Mouse (Mus musculus): ENCODE results near the gene Negr1. TPM values are rescaled to one million over a fixed set of nuclear protein-coding genes. Genes with fewer than 3 reads are reported as not detected.

The Negr1 gene
- polyA plus RNA-seq, 1 experiment = 0.02 TPM

DNA sequence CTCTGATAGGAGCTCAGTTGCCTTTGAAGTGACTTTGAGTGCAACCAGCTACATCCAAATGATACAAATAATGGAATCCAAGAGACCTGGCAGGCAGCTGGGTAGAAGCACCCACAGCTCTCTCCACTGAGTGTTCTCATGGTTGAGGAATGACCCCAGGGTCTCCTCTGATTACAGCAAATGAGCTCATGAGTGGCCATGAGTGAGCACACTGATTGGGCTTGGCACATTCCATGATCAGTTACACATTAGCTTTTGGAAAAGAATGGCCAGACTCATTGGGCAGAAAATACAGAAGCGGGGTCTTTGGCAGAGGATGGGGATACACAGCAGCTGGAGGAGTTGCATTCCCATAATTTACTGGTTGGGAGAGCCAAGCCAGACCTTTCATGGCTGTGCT lies 678.6 kb downstream of the Negr1 start:
- Histone ChIP-seq H3K4me3 (ENCODE audit: insufficient read depth, poor library complexity, severe bottlenecking) (no peak overlapping the region), H3ac (ENCODE audit: control insufficient read depth, insufficient read length, low read depth) (no peak overlapping the region), H3K36me3 (ENCODE audit: control insufficient read depth, insufficient read depth) (no peaks in the 10 kb centered on the region), H3K79me2 (ENCODE audit: control insufficient read depth, insufficient read depth) (no peaks in the 10 kb centered on the region), H3K27me3 (ENCODE audit: control insufficient read depth, insufficient read depth, insufficient read length) (no peaks in the 10 kb centered on the region), H3K79me3 (ENCODE audit: low read depth) (no peaks in the 10 kb centered on the region)
- TF ChIP-seq USF1 (IDR thresholded peaks at IDR 0.05; ENCODE audit: low read depth) (no peak), MYOD1 (IDR thresholded peaks at IDR 0.05; ENCODE audit: control insufficient read depth, insufficient read length, low read depth) (no peak), CEBPB (IDR thresholded peaks at IDR 0.05; ENCODE audit: low read depth) (no peak)

DNA sequence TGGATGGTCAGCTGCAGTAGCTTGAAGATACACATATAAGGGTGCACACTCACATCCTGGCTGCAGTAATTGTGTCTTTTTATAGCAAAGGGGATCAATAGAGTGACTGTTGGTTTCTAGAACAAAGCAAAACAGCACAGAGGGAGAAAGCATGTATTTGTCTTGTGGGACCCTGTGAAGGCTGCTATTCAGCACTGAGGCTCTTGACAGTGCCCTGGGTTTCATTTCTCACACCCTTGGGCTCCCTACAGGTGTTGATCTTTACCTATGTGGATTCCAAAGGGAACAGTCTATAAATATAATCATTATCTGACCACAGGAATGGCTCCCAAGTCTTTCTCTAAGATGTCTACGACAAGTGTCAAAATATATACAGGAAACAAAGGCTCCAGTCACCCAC lies 693.9 kb downstream of the Negr1 start:
- TF ChIP-seq CEBPB (IDR thresholded peaks at IDR 0.05; ENCODE audit: low read depth) = no peak
- TF ChIP-seq CTCF (IDR thresholded peaks at IDR 0.05; ENCODE audit: control insufficient read depth, insufficient read depth, insufficient read length) = no peak
- TF ChIP-seq USF1 (IDR thresholded peaks at IDR 0.05; ENCODE audit: low read depth) = no peak
- TF ChIP-seq MYOG (IDR thresholded peaks at IDR 0.05; ENCODE audit: control insufficient read depth, extremely low read depth, insufficient read length) = no peak
- no peak for TF ChIP-seq MAX (IDR thresholded peaks at IDR 0.05)
- Histone ChIP-seq H3K4me3 (ENCODE audit: insufficient read depth, poor library complexity, severe bottlenecking) (no peak overlapping the region), H3K79me3 (ENCODE audit: low read depth) (no peaks in the 10 kb centered on the region), H3ac (ENCODE audit: control insufficient read depth, insufficient read length, low read depth) (no peak overlapping the region), H3K36me3 (ENCODE audit: control insufficient read depth, insufficient read depth) (no peaks in the 10 kb centered on the region), H3K79me2 (ENCODE audit: control insufficient read depth, insufficient read depth) (no peaks in the 10 kb centered on the region), H3K27me3 (ENCODE audit: control insufficient read depth, insufficient read depth, insufficient read length) (no peaks in the 10 kb centered on the region)

DNA sequence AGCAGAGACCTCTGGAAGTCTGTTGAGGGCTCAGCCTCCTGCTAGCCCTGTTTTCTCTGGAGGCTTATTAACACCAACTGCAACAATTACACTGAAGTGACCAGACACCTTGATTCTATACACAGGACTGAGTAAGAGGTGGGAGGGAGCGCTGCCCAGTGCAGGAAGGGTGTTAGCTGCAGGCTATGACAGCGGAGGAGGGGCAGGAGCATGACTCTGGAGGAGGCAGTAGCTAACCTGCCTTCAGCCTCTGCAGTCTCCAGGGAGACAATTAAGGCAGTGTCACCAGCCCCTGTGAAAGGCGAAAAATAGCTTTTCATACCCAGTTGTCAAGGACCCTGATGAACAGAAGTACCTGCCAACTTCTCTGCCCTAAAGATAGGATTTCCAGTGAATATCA lies 694.3 kb downstream of the Negr1 start:
- no peaks in the 10 kb centered on the region for H3K79me3 ChIP-seq (ENCODE audit: low read depth)
- H3K36me3 ChIP-seq (ENCODE audit: control insufficient read depth, insufficient read depth) = no peaks in the 10 kb centered on the region
- no peak for TF ChIP-seq USF1 (IDR thresholded peaks at IDR 0.05; ENCODE audit: low read depth)
- no peaks in the 10 kb centered on the region for H3K27me3 ChIP-seq (ENCODE audit: control insufficient read depth, insufficient read depth, insufficient read length)
- no peak overlapping the region for H3ac ChIP-seq (ENCODE audit: control insufficient read depth, insufficient read length, low read depth)
- H3K4me3 ChIP-seq (ENCODE audit: insufficient read depth, poor library complexity, severe bottlenecking) = no peak overlapping the region
- no peaks in the 10 kb centered on the region for H3K79me2 ChIP-seq (ENCODE audit: control insufficient read depth, insufficient read depth)

DNA sequence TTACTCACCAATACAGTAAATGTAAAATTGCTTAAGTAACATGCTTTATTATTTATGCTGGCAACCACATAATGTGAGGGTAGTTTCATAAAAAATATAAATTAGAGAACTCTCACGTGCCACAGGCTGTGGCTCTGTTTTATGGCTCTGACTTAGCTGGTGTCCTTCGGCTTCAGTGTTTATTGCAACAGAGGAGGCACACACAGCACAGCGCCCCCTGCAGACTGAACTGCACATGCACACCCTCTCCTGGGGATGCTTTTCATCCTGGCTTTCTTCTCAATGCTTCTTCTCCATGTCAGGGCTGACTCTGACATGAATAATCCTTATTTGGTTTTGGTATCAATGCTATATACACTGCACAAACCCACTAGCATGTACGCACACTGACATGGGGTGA lies 707.1 kb downstream of the Negr1 start:
- no peak overlapping the region for H3ac ChIP-seq (ENCODE audit: control insufficient read depth, insufficient read length, low read depth)
- no peaks in the 10 kb centered on the region for H3K79me2 ChIP-seq (ENCODE audit: control insufficient read depth, insufficient read depth)
- no peaks in the 10 kb centered on the region for H3K79me3 ChIP-seq (ENCODE audit: low read depth)
- H3K36me3 ChIP-seq (ENCODE audit: control insufficient read depth, insufficient read depth) = no peaks in the 10 kb centered on the region
- no peaks in the 10 kb centered on the region for H3K27me3 ChIP-seq (ENCODE audit: control insufficient read depth, insufficient read depth, insufficient read length)
- H3K4me3 ChIP-seq (ENCODE audit: insufficient read depth, poor library complexity, severe bottlenecking) = no peak overlapping the region
- TF ChIP-seq MAX (IDR thresholded peaks at IDR 0.05) (no peak), CTCF (IDR thresholded peaks at IDR 0.05; ENCODE audit: control insufficient read depth, insufficient read depth, insufficient read length) (no peak), FOSL1 (IDR thresholded peaks at IDR 0.05; ENCODE audit: insufficient read depth, low read length, poor library complexity, severe bottlenecking) (no peak), MYOG (IDR thresholded peaks at IDR 0.05; ENCODE audit: control insufficient read depth, extremely low read depth, insufficient read length) (no peak), CEBPB (IDR thresholded peaks at IDR 0.05; ENCODE audit: low read depth) (no peak), MYOD1 (IDR thresholded peaks at IDR 0.05; ENCODE audit: control insufficient read depth, insufficient read length, low read depth) (no peak), USF1 (IDR thresholded peaks at IDR 0.05; ENCODE audit: low read depth) (no peak)

GRCm38 (mm10) chr3:157272379-157272778 lies 710.8 kb downstream of the Negr1 start:
- no peaks in the 10 kb centered on the region for H3K27me3 ChIP-seq (ENCODE audit: control insufficient read depth, insufficient read depth, insufficient read length)
- no peak overlapping the region for H3ac ChIP-seq (ENCODE audit: control insufficient read depth, insufficient read length, low read depth)
- no peak for TF ChIP-seq MYOG (IDR thresholded peaks at IDR 0.05; ENCODE audit: control insufficient read depth, extremely low read depth, insufficient read length)
- no peak for TF ChIP-seq MAX (IDR thresholded peaks at IDR 0.05)
- TF ChIP-seq FOSL1 (IDR thresholded peaks at IDR 0.05; ENCODE audit: insufficient read depth, low read length, poor library complexity, severe bottlenecking) = no peak
- TF ChIP-seq CTCF (IDR thresholded peaks at IDR 0.05; ENCODE audit: control insufficient read depth, insufficient read depth, insufficient read length) = no peak
- no peak for TF ChIP-seq CEBPB (IDR thresholded peaks at IDR 0.05; ENCODE audit: low read depth)
- TF ChIP-seq MYOD1 (IDR thresholded peaks at IDR 0.05; ENCODE audit: control insufficient read depth, insufficient read length, low read depth) = no peak
- no peak for TF ChIP-seq USF1 (IDR thresholded peaks at IDR 0.05; ENCODE audit: low read depth)
- H3K4me3 ChIP-seq (ENCODE audit: insufficient read depth, poor library complexity, severe bottlenecking) = no peak overlapping the region
- no peaks in the 10 kb centered on the region for H3K79me2 ChIP-seq (ENCODE audit: control insufficient read depth, insufficient read depth)
- H3K79me3 ChIP-seq (ENCODE audit: low read depth) = no peaks in the 10 kb centered on the region
- H3K36me3 ChIP-seq (ENCODE audit: control insufficient read depth, insufficient read depth) = no peaks in the 10 kb centered on the region

DNA sequence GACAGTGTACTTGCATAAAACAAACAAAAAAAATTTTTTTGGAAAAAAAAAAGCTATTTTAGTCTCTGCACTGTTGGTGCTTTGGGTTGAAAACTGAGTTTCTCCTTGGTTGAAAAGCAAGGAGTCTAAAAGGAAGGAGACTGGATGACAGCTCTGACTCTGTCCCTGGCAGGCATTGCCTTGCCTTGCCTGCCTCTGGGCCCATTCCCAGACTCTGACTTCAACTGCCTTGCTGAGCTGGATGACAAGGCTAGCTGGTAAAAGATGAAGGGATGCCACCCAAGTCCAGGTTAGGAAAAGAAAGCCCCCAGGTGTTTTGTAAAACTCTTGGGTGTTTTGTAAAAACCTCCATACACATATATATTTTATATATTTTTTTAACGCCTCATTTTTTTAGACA lies 712.5 kb downstream of the Negr1 start:
- no peaks in the 10 kb centered on the region for H3K79me3 ChIP-seq (ENCODE audit: low read depth)
- H3K27me3 ChIP-seq (ENCODE audit: control insufficient read depth, insufficient read depth, insufficient read length) = no peaks in the 10 kb centered on the region
- no peaks in the 10 kb centered on the region for H3K79me2 ChIP-seq (ENCODE audit: control insufficient read depth, insufficient read depth)
- H3K36me3 ChIP-seq (ENCODE audit: control insufficient read depth, insufficient read depth) = no peaks in the 10 kb centered on the region
- H3K4me3 ChIP-seq (ENCODE audit: insufficient read depth, poor library complexity, severe bottlenecking) = no peak overlapping the region
- TF ChIP-seq USF1 (IDR thresholded peaks at IDR 0.05; ENCODE audit: low read depth) = no peak
- no peak for TF ChIP-seq FOSL1 (IDR thresholded peaks at IDR 0.05; ENCODE audit: insufficient read depth, low read length, poor library complexity, severe bottlenecking)
- no peak for TF ChIP-seq MAX (IDR thresholded peaks at IDR 0.05)
- TF ChIP-seq MYOG (IDR thresholded peaks at IDR 0.05; ENCODE audit: control insufficient read depth, extremely low read depth, insufficient read length) = no peak
- no peak for TF ChIP-seq CEBPB (IDR thresholded peaks at IDR 0.05; ENCODE audit: low read depth)
- no peak for TF ChIP-seq CTCF (IDR thresholded peaks at IDR 0.05; ENCODE audit: control insufficient read depth, insufficient read depth, insufficient read length)
- TF ChIP-seq MYOD1 (IDR thresholded peaks at IDR 0.05; ENCODE audit: control insufficient read depth, insufficient read length, low read depth) = no peak
- no peak overlapping the region for H3ac ChIP-seq (ENCODE audit: control insufficient read depth, insufficient read length, low read depth)
